Mouse (Mus musculus) cerebellum, adult 2 months (tissue): Measurements from ENCODE around the gene Olfr750. TPM values are rescaled to one million over a fixed set of nuclear protein-coding genes. Genes with fewer than 3 reads are reported as not detected.

ENCODE experiments used
- DNase-seq, 2 experiments: peaks; one replicate each; pipeline ENCODE4 v3.0.0; 2021
- H3K27ac ChIP-seq: fragments of 200-500 bp; 2 replicates; pipeline ENCODE4 v1.5.1; 2012; ENCODE audit warnings: low read length, control low read depth, inconsistent platforms; ENCODE audit not compliant: insufficient read depth
- H3K27me3 ChIP-seq: fragments of 200-500 bp; 2 replicates; pipeline ENCODE4 v1.6.1; 2012; ENCODE audit warnings: inconsistent platforms, mild to moderate bottlenecking, low read length, moderate library complexity; ENCODE audit not compliant: control insufficient read depth, insufficient read depth
- H3K4me1 ChIP-seq: fragments of 200-500 bp; 2 replicates; pipeline ENCODE4 v1.6.1; 2011; ENCODE audit warnings: low read length; ENCODE audit not compliant: control insufficient read depth, insufficient read depth
- H3K4me3 ChIP-seq: fragments of 200-500 bp; replicated peaks from 2 replicates; pipeline ENCODE3; 2011; ENCODE audit warnings: mild to moderate bottlenecking, low read depth, low read length, control low read depth; ENCODE audit not compliant: insufficient read depth
- CTCF ChIP-seq: fragments of 200-500 bp; IDR thresholded peaks from 2 replicates; pipeline ENCODE4 v1.5.1; 2011; ENCODE audit warnings: low read depth, mild to moderate bottlenecking, control low read depth, low read length, moderate library complexity, borderline replicate concordance; ENCODE audit not compliant: insufficient read depth
- POLR2A ChIP-seq: fragments of 200-500 bp; IDR thresholded peaks from 2 replicates; pipeline ENCODE4 v1.6.1; 2011; ENCODE audit warnings: low read length, control low read depth, borderline replicate concordance; ENCODE audit not compliant: insufficient read depth
- WGBS: fragments of 180-500 bp; shearing (Covaris S2); methylation state at CpG from one replicate; pipeline ENCODE4 v1.1.7; 2018; 5-methylcytosine and 5-hydroxymethylcytosine counted together
- polyA plus RNA-seq: library from polyadenylated mRNA; depleted of rRNA; stranded (reverse); fragments of >200 nt; gene quantifications from 2 replicates; pipeline ENCODE4 v1.2.3, GENCODE M21; 2012

Olfr750 gene
- polyA plus RNA-seq, 1 experiment = not detected

DNA sequence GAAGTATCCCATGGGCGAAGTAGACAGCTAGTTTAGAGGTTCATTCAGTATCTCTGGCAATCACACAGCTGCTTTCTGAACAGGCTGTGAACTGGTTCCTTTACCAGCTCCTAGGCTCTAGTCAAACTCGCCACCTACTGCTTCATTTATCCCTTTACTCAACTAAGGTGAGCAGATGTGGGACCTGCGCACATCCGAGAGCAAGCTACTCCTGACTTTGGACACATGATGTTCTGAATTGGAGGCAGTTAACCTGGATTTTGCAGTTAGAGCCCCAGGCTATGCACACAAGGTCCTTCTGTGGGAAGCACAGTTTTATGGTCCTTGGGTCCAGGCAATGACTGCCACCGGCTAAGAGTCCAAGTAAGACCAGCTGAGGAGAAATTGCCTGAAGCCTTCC is 13.5 kb downstream of the Olfr750 start:
- 94% methylated on average over 5 of the region's 5 CpGs for WGBS
- H3K27ac ChIP-seq = no peak overlapping the region

DNA sequence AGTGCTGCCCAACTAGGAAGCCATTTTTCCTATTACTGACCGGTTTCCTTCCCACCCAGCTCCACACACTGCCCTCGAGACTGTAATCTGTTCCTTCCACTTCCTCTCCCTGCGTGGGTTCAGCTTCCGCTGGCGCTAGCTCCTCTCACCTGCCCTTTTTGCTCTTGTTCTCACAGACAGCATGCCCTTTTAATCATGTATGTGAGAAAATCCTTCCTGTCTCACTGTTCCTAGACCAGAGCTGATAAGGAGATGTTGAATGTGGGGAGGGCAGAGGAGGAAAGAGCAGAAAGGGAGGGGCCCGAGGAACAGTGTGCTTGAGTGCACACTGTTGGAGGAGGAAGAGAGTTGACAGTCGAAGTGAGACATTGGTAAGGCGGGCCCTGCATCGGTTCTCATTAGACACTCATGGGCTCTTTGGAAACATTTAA is 16.8 kb downstream of the Olfr750 start, which contains the start of gene Rnase12:
Rnase12 (minus strand) TSS at position 261 of the 431 bp plus-strand sequence.
- no peak for DNase-seq
- Histone ChIP-seq H3K4me3 (no peak within 1 kb of the TSS), H3K27me3 (no peaks in the 10 kb centered on the region; the same call in 1 of the 2 replicates), H3K27ac (no peak within 1 kb of the TSS), H3K4me1 (peaks cover 2% of the 10 kb centered on the region; the same call in 1 of the 2 replicates)
- 67% methylated on average over 9 of the region's 9 CpGs for WGBS
- TF ChIP-seq CTCF (no peak), POLR2A (no peak)

More for the DNA sequence above, 13.5 kb downstream of the Olfr750 start:
- no peak for DNase-seq
- TF ChIP-seq POLR2A = no peak
- no peak for TF ChIP-seq CTCF
- H3K4me1 ChIP-seq = peaks cover 2% of the 10 kb centered on the region; the same call in 1 of the 2 replicates
- H3K4me3 ChIP-seq = no peak overlapping the region
- H3K27me3 ChIP-seq = no peaks in the 10 kb centered on the region

DNA sequence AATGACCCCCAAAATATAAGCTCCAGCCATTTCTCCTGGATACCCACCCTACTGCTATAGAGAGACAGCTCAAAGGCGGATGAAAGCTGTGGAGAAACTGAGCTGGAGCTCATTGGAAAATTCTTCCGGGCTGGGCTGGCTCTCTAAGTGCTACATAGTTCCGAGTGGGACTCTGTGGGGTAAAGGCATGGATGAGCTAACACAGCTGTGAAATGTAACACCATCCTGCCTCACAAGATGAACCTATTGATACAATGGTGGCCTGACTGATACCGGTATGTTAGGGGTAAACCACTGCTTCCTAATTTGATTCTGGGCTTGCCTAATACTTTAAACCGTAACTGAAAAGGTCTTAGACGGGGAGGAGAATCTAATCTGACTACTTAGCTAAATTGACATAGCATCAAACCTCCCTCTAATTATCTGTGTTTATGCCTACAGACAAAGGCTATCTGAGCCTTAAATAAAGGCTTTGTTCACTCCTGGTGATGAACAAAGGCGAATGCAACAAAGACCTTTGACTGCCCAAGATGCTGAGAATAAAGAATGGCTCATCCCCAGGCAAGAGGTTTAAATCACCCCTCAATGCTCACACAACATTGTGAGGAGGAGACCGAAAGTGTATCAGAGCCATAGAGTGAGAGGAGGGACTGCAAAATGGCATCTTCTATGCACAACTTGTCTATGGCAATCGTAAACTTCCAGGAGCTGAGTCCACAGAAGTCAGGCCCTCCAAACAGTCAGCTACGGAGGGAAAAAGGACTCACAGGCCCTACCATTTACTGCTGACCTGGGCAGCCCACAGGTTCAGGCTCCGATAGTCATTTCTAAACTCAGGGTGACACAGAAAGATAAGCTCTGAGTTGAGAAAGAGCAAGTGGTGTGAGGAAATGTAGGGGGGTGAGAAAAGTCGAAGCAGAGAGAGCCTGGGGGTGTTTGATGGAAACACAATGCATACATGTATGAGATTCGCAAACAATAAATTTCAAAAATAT is 19.7 kb downstream of the Olfr750 start:
- WGBS = 52% methylated on average over 13 of the region's 13 CpGs
- Histone ChIP-seq H3K4me3 (no peak overlapping the region), H3K27ac (no peak overlapping the region), H3K4me1 (no peaks in the 10 kb centered on the region), H3K27me3 (no peaks in the 10 kb centered on the region; the same call in 1 of the 2 replicates)
- DNase-seq = no peak
- TF ChIP-seq POLR2A = no peak
- no peak for TF ChIP-seq CTCF

DNA sequence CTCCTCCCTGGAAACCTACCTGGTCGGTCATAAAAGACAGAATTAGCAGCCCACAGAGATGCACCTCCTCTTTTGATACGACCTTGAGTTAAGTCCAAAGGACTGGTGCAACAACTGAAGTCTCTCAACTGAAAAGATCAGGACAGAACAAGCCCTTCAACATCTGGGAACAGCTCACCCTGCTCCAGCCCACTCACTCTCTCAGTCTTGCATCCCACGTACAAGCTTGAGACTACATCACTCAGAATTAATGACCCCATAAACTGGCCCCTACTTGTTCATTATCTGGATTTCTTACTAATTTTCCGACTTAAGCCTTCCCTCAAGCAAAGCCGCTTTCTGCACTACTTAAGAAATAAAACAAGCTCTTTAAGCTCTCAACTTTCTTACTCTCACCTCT is 21.1 kb downstream of the Olfr750 start:
- Histone ChIP-seq H3K27me3 (no peaks in the 10 kb centered on the region; the same call in 1 of the 2 replicates), H3K27ac (no peak overlapping the region), H3K4me1 (no peaks in the 10 kb centered on the region), H3K4me3 (no peak overlapping the region)
- TF ChIP-seq CTCF (no peak), POLR2A (no peak)
- DNase-seq = no peak
- 76% methylated on average over 5 of the region's 5 CpGs for WGBS

GRCm38 (mm10) chr14:51051941-51052340 is 22.3 kb downstream of the Olfr750 start:
- Histone ChIP-seq H3K27ac (no peak overlapping the region), H3K4me1 (no peaks in the 10 kb centered on the region), H3K27me3 (no peaks in the 10 kb centered on the region; the same call in 1 of the 2 replicates), H3K4me3 (no peak overlapping the region)
- WGBS = 52% methylated on average over 5 of the region's 5 CpGs
- no peak for DNase-seq
- TF ChIP-seq CTCF (no peak), POLR2A (no peak)

DNA sequence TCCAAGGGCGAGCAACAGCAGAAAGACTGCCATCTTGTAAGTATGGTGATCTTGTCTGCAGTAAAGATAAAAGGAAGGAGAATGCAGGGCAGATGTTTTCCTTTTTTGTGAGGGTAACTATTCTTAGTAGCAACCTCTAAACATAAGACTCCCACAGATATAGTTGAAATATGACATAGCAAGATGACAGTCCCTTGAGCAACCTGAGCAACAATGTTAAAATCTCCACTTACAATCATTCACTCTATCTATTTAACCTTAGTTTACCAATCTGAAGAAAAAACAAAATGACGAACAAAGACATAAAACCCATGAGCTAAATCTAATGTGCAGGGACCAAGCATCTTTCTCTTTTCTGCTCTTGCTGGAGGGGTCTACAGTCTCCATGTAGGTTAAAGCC is 24.2 kb downstream of the Olfr750 start, which contains the start of gene Rnase11:
Rnase11 (minus strand) TSS at position 101 of the 400 bp plus-strand sequence.
- 87% methylated on average over 2 of the region's 2 CpGs for WGBS
- Histone ChIP-seq H3K4me1 (no peaks in the 10 kb centered on the region), H3K4me3 (no peak within 1 kb of the TSS), H3K27me3 (no peaks in the 10 kb centered on the region; the same call in 1 of the 2 replicates), H3K27ac (no peak within 1 kb of the TSS)
- TF ChIP-seq POLR2A = no peak
- no peak for TF ChIP-seq CTCF
- DNase-seq = no peak

GRCm38 (mm10) chr14:51047846-51048245 is 26.4 kb downstream of the Olfr750 start:
- WGBS = 75% methylated on average over 5 of the region's 5 CpGs

More at GRCm38 (mm10) chr14:51047846-51048245, 26.4 kb downstream of the Olfr750 start:
- Histone ChIP-seq H3K27ac (no peak overlapping the region), H3K4me1 (no peaks in the 10 kb centered on the region), H3K27me3 (no peaks in the 10 kb centered on the region), H3K4me3 (no peak overlapping the region)
- no peak for DNase-seq
- TF ChIP-seq CTCF = no peak
- TF ChIP-seq POLR2A = no peak
